Comparison of ENCODE assay signal across 28 mouse cellular contexts in the genomic region with DNA sequence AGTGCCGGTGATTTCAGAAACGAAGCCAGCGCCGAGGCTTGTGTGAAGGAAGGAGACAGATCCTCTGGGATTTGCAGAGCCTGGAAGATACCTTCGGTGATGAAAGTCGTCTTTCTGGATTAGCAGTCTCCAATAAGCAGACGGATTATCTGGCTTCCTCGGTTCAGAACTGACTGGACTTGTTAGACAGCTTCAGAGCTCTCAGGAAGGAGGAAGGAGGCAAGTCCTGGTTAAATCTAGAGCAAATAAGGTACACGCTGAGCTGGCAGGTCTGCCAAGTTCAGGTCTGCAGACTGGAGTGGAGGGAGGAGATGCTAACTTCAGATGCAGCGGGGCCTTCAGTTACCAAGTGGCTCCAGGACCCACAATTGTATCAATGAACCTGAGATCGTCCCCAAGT. TPM values are rescaled to one million over a fixed set of nuclear protein-coding genes. Genes with fewer than 3 reads are reported as not detected.
DNase-seq lines count a peak whose midpoint lies in the region; ATAC-seq lines count a peak whose summit lies in the region.
"Had no signal": no experiment of that assay in that cellular context is flagged by ENCODE, and none has a peak within 500 bp of the region (broad histone marks: within the 10 kb centered on the region; RNA-seq: fewer than 3 reads in every experiment).

No protein-coding gene starts in this region.

- H3K4me2 ChIP-seq in stomach, embryonic 14.5 days (replicated peaks; ENCODE audit: low read depth, low read length) = no peak overlapping the region
- no peak overlapping the region for H3K4me2 ChIP-seq in hindbrain, embryonic 11.5 days (replicated peaks; ENCODE audit: low read depth, low read length)
- H3K4me2 ChIP-seq: heart, embryonic 15.5 days; hindbrain, embryonic 15.5 days; liver, embryonic 13.5 days; neural tube, embryonic 12.5 days had no signal

- WGBS in stomach, embryonic 14.5 days = 57% methylated on average over 11 of the region's 11 CpGs
- whole genome bisulfite sequencing in hindbrain, embryonic 11.5 days = 74% methylated on average over 11 of the region's 11 CpGs

- no peaks in the 10 kb centered on the region for H3K9me3 ChIP-seq in stomach, embryonic 14.5 days (ENCODE audit: control insufficient read depth, low read depth, low read length)
- no peaks in the 10 kb centered on the region for H3K9me3 ChIP-seq in hindbrain, embryonic 11.5 days (ENCODE audit: control insufficient read depth, low read length)
- H3K9me3 ChIP-seq: heart, embryonic 15.5 days; hindbrain, embryonic 15.5 days; liver, embryonic 13.5 days; neural tube, embryonic 12.5 days had no signal

- ATAC-seq in stomach, embryonic 14.5 days (ENCODE audit: insufficient number of reproducible peaks, insufficient read depth, low FRiP score, low read depth) = 0 out of 2 replicates have a peak, but pooled peaks have one; percentile 28
- ATAC-seq in hindbrain, embryonic 11.5 days (ENCODE audit: low FRiP score) = no peak

- H3K4me3 ChIP-seq in stomach, embryonic 14.5 days (ENCODE audit: low read depth, low read length) = no peak overlapping the region
- no peak overlapping the region for H3K4me3 ChIP-seq in hindbrain, embryonic 11.5 days (ENCODE audit: low read depth, low read length)
- H3K4me3 ChIP-seq: heart, embryonic 15.5 days; hindbrain, embryonic 15.5 days; left cerebral cortex, adult 2 months; liver, embryonic 13.5 days; neural tube, embryonic 12.5 days had no signal

- no peak overlapping the region for H3K9ac ChIP-seq in stomach, embryonic 14.5 days (replicated peaks; ENCODE audit: low read depth, low read length)
- H3K9ac ChIP-seq in hindbrain, embryonic 11.5 days (ENCODE audit: low read depth, low read length) = no peak overlapping the region
- H3K9ac ChIP-seq: heart, embryonic 15.5 days; hindbrain, embryonic 15.5 days; liver, embryonic 13.5 days; neural tube, embryonic 12.5 days had no signal

- H3K27ac ChIP-seq in stomach, embryonic 14.5 days (ENCODE audit: low read length) = no peak overlapping the region
- H3K27ac ChIP-seq in hindbrain, embryonic 11.5 days (ENCODE audit: low read depth, low read length) = no peak overlapping the region
- H3K27ac ChIP-seq: heart, embryonic 15.5 days; hindbrain, embryonic 15.5 days; left cerebral cortex, adult 2 months; liver, embryonic 13.5 days; neural tube, embryonic 12.5 days had no signal

- H3K36me3 ChIP-seq in stomach, embryonic 14.5 days (ENCODE audit: control insufficient read depth, insufficient read depth, low read length) = no peaks in the 10 kb centered on the region
- no peaks in the 10 kb centered on the region for H3K36me3 ChIP-seq in hindbrain, embryonic 11.5 days (ENCODE audit: control insufficient read depth, insufficient read depth, low read length)
- H3K36me3 ChIP-seq: heart, embryonic 15.5 days; hindbrain, embryonic 15.5 days; liver, embryonic 13.5 days; neural tube, embryonic 12.5 days had no signal

- DNase-seq in heart, adult 11 months = peak; percentile 63
- DNase-seq in heart, adult 8-10 months (ENCODE audit: low spot score) = no peak
- peak; percentile 41 to 58 for DNase-seq in urinary bladder, postnatal 36 days (ENCODE audit: low spot score in 2 of 2)
- no peak for DNase-seq in urinary bladder, postnatal 25 days (ENCODE audit: low spot score)
- no peak for DNase-seq in cerebellum, adult 11 months
- DNase-seq in hindbrain, embryonic 11.5 days (ENCODE audit: low spot score) = no peak
- DNase-seq: adrenal gland, postnatal 10 days; cerebellum, adult 8-10 months; cerebellum, postnatal 36 days; embryo, embryonic 11 days; gastrocnemius, postnatal 25 days; heart, postnatal 36 days; kidney, postnatal 36 days; liver, embryonic 13.5 days; midbrain, embryonic 14.5 days; right cerebral cortex, postnatal 25 days; spleen, adult 18-20 months; thymus, adult 18-20 months; thymus, postnatal 4 days had no signal

- 0 out of 2 replicates have a peak, but pooled peaks cover 3% of the 10 kb centered on the region for H3K4me1 ChIP-seq in stomach, embryonic 14.5 days (ENCODE audit: control insufficient read depth, insufficient read depth, low read length)
- no peaks in the 10 kb centered on the region for H3K4me1 ChIP-seq in hindbrain, embryonic 11.5 days (replicated peaks; ENCODE audit: control insufficient read depth, insufficient read depth, low read length)
- H3K4me1 ChIP-seq: heart, embryonic 15.5 days; hindbrain, embryonic 15.5 days; liver, embryonic 13.5 days; neural tube, embryonic 12.5 days had no signal

- H3K27me3 ChIP-seq in stomach, embryonic 14.5 days (ENCODE audit: control insufficient read depth, insufficient read depth, low read length) = no peaks in the 10 kb centered on the region
- H3K27me3 ChIP-seq in hindbrain, embryonic 11.5 days (ENCODE audit: control insufficient read depth, insufficient read depth, low read length) = no peaks in the 10 kb centered on the region
- H3K27me3 ChIP-seq: hindbrain, embryonic 15.5 days; liver, embryonic 13.5 days; neural tube, embryonic 12.5 days had no signal

RNA-seq across cellular contexts. Expression of a gene that starts 29.7 kb away (rescaled TPM):
- not detected for total RNA-seq in heart, adult 8-10 months (2022)
- 5.5 and 6.9 TPM in 2 replicates for polyA plus RNA-seq in stomach, embryonic 14.5 days (2014; fragmentation: Nextera tagmentation; extraction: Ambion mirVana)
- polyA plus RNA-seq in hindbrain, embryonic 11.5 days (2014; fragmentation: Nextera tagmentation; extraction: Ambion mirVana) = 0.20 and 0.38 TPM in 2 replicates
- total RNA-seq: gastrocnemius, postnatal 25 days; heart, postnatal 36 days; layer of hippocampus, postnatal 10 days; left cerebral cortex, adult 2 months; left cerebral cortex, postnatal 36 days; megakaryocyte-erythroid progenitor cell, adult 5-6 weeks had no signal
- polyA plus RNA-seq: heart, embryonic 15.5 days; limb, embryonic 14.5 days; neural tube, embryonic 12.5 days had no signal

RNA-seq across cellular contexts. Expression of a gene that starts 32.8 kb away (rescaled TPM):
- 10 to 100 TPM; 24.8 to 29.5 (median 27.4) TPM for total RNA-seq in heart, adult 8-10 months (2022)
- 14.9 and 18.4 TPM in 2 replicates for polyA plus RNA-seq in stomach, embryonic 14.5 days (2014; fragmentation: Nextera tagmentation; extraction: Ambion mirVana)
- polyA plus RNA-seq in hindbrain, embryonic 11.5 days (2014; fragmentation: Nextera tagmentation; extraction: Ambion mirVana) = 9.1 and 10.9 TPM in 2 replicates

RNA-seq across cellular contexts. Expression of a gene that starts 47.6 kb away (rescaled TPM):
- 1 to 10 TPM; 1.6 to 2.6 (median 2.1) TPM for total RNA-seq in heart, adult 8-10 months (2022)
- polyA plus RNA-seq in stomach, embryonic 14.5 days (2014; fragmentation: Nextera tagmentation; extraction: Ambion mirVana) = 15.7 and 16.3 TPM in 2 replicates
- polyA plus RNA-seq in hindbrain, embryonic 11.5 days (2014; fragmentation: Nextera tagmentation; extraction: Ambion mirVana) = 13.9 and 15.4 TPM in 2 replicates

Comparison
In these comparisons a context has a peak if more than half of its experiments do, and no peak if none do; other contexts are left out.
1. DNase-seq: peak in heart, adult 11 months (single experiment) and urinary bladder, postnatal 36 days (2 of 2); none in heart, adult 8-10 months (single experiment), urinary bladder, postnatal 25 days (single experiment), cerebellum, adult 11 months (single experiment) and hindbrain, embryonic 11.5 days (single experiment).